Mouse (Mus musculus): ENCODE results near the gene Plin2. TPM values are rescaled to one million over a fixed set of nuclear protein-coding genes. Genes with fewer than 3 reads are reported as not detected.
"Not testable (repeated sequence)": the region's sequence is repeated elsewhere in the genome, so short reads cannot be mapped to it uniquely, and the experiment has no call there.

Plin2 gene
- polyA plus RNA-seq, 1 experiment from 2014 or later: 71.8 TPM

DNA sequence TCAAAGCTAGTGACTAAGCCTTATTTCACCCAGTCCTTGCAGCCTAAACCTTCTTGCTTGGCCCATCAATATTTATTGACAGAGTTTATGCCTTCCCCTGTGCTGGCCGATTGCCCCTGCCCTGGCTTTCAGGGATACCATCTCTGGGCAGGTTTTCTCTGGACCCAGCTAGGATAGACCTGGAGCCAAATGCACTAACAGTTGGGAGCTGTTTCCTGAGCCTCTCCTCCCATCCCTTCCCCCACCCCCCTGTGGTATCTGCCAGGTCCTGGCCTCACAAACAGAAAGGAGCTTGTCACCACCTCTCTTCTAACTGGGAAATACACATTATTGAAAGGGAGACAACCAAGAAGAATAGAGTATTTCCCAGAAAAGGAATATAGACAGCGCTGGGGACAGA is 12.0 kb upstream of the Plin2 start:
- no peak for ATAC-seq (ENCODE audit: insufficient number of reproducible peaks, low FRiP score, low TSS enrichment, low read depth)
- no peaks in the 10 kb centered on the region for H3K4me1 ChIP-seq
- H3K4me2 ChIP-seq (replicated peaks): no peak overlapping the region
- H3K4me3 ChIP-seq (replicated peaks): no peak overlapping the region
- no peaks in the 10 kb centered on the region for H3K9me3 ChIP-seq (replicated peaks)
- no peaks in the 10 kb centered on the region for H3K36me3 ChIP-seq
- H3K9ac ChIP-seq: no peak overlapping the region
- H3K27me3 ChIP-seq: no peaks in the 10 kb centered on the region
- no peak overlapping the region for H3K27ac ChIP-seq (replicated peaks)
- 73% methylated on average over 2 of the region's 2 CpGs for WGBS

DNA sequence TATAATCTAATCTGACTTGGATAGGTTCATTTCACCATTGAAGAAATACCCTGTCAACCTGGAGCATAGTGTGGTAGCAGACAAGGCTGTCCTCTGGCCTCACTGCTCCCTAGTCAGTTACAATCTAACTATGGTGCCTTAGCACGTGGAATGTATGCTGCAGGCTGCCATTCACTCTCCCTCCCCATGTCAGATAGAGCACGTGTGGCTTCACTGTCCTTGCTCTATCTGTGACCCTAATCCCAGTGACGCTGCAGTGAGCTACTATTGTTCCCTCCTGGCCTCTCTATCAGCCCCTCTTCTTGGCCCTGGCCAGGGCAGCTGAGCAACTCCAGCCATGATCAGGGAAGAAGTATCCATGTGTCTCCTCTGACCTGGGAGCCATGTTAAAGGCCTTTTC is 11.6 kb upstream of the Plin2 start:
- WGBS: 36% methylated on average over 3 of the region's 3 CpGs
- Histone ChIP-seq H3K36me3 (no peaks in the 10 kb centered on the region), H3K27ac (replicated peaks) (no peak overlapping the region), H3K9ac (no peak overlapping the region), H3K27me3 (no peaks in the 10 kb centered on the region), H3K4me3 (replicated peaks) (no peak overlapping the region), H3K4me1 (no peaks in the 10 kb centered on the region), H3K9me3 (replicated peaks) (no peaks in the 10 kb centered on the region), H3K4me2 (replicated peaks) (no peak overlapping the region)
- no peak for ATAC-seq (ENCODE audit: insufficient number of reproducible peaks, low FRiP score, low TSS enrichment, low read depth)

DNA sequence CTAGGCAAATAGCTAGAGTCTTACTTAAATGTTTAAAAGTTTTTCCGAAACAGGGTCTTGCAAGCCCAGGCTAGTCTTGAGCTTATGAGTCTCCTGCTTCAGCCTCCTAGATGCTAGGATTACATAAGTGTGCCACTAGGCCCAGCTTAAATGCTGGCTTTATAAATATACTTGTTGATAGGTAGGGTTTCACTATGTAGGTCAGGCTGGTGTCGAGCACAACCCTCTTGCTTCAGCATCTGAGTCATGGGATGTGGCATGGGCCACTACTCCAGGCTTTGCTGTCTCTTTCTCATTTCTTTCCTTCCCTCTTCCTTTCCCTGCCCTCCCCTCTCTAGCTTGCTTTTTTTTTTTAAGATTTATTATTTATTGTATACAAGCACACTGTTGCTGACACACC is 9.8 kb upstream of the Plin2 start:
- no peaks in the 10 kb centered on the region for H3K36me3 ChIP-seq
- WGBS: 85% methylated on average over 2 of the region's 2 CpGs
- ATAC-seq (ENCODE audit: insufficient number of reproducible peaks, low FRiP score, low TSS enrichment, low read depth): no peak
- no peak overlapping the region for H3K27ac ChIP-seq (replicated peaks)
- H3K4me3 ChIP-seq (replicated peaks): no peak overlapping the region
- no peaks in the 10 kb centered on the region for H3K9me3 ChIP-seq (replicated peaks)
- no peak overlapping the region for H3K9ac ChIP-seq
- H3K27me3 ChIP-seq: no peaks in the 10 kb centered on the region
- no peaks in the 10 kb centered on the region for H3K4me1 ChIP-seq
- no peak overlapping the region for H3K4me2 ChIP-seq (replicated peaks)

DNA sequence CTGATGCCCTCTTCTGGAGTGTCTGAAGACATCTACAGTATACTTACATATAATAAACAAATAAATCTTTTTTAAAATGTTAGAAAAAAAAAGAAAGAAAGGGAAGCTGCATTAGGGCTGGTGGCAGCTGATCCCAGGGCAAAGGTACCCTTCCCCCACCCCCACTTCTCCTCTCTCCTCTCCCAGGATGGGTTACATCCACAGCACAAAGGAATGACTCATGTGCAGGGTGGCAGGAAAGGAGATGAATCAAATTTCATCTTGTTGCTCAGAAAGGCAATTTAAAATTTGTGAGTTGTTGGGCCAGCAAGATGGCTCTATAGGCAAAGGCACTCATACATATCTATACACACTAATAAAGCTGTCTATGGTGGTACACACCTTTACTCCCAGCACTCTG is 6.9 kb upstream of the Plin2 start:
- no peak overlapping the region for H3K4me3 ChIP-seq (replicated peaks)
- no peaks in the 10 kb centered on the region for H3K27me3 ChIP-seq
- H3K27ac ChIP-seq (replicated peaks): no peak overlapping the region
- H3K9me3 ChIP-seq (replicated peaks): no peaks in the 10 kb centered on the region
- no peak overlapping the region for H3K4me2 ChIP-seq (replicated peaks)
- no peak overlapping the region for H3K9ac ChIP-seq
- no peak for ATAC-seq (ENCODE audit: insufficient number of reproducible peaks, low FRiP score, low TSS enrichment, low read depth)
- H3K36me3 ChIP-seq: no peaks in the 10 kb centered on the region
- no peaks in the 10 kb centered on the region for H3K4me1 ChIP-seq

DNA sequence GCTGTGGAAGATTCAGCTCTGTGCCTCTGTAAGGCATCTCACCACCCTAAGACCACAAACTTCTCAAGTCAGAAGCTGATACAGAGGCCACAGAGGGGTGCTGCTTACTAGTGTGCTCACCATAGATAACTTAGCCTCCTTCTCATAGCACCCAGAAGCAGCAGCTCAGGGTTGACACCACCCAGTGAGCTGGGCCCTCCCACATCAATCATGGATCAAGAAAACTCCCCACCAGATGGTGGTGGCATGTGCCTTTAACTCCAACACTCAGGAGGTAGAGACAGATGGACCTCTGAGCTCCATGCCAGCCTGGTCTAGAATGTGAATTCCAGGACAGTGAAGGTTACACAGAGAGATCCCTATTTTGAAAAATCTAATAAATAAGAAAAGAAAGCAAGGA is 4.9 kb upstream of the Plin2 start:
- H3K4me2 ChIP-seq (replicated peaks); H3K27ac ChIP-seq (replicated peaks); H3K27me3 ChIP-seq; H3K4me1 ChIP-seq; H3K36me3 ChIP-seq; H3K4me3 ChIP-seq (replicated peaks); H3K9me3 ChIP-seq (replicated peaks); ATAC-seq (ENCODE audit: insufficient number of reproducible peaks, low FRiP score, low TSS enrichment, low read depth); H3K9ac ChIP-seq: not testable (repeated sequence)

DNA sequence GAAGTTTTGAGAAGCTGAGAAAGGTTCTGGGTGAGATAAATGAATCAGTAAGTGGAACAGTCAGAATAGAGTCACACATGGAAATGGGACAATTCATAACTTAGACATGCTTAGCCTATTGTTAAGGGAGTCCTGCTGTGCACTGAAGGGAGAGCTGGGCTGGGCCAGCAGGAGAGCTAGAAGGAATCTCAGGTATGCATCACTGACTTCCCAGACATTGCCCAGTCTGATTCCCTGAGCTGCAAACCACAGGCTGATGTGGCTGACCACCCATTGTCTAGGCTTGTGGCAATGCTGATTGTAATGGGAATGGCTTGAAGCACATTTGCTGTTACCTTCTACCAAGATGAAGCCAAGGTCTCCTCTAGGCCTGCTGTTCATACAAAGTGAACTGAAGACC is 4.3 kb upstream of the Plin2 start:
- not testable (repeated sequence) for H3K9ac ChIP-seq; H3K36me3 ChIP-seq; H3K27ac ChIP-seq (replicated peaks); H3K4me2 ChIP-seq (replicated peaks); H3K27me3 ChIP-seq; H3K4me3 ChIP-seq (replicated peaks); H3K9me3 ChIP-seq (replicated peaks); H3K4me1 ChIP-seq; ATAC-seq (ENCODE audit: insufficient number of reproducible peaks, low FRiP score, low TSS enrichment, low read depth)

DNA sequence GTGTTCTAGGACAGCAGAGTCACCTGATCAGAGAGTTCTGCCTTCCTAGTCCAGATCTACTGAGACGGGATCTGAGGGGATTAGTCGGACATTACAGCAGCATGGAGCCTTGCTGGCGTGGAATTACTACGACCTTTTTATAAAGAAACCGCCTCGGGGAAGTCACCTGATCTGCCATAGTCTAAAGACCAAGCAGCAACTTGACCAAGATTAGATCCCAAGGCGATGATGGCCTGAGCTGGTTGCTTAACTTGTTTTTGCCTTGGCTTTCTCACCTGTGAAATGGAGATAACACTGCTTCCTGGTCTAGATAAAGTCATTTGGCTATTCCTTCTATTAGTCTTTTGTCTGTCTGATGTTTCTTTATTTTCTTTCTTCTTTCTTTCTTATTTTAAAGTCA is 2.6 kb upstream of the Plin2 start:
- 54% methylated on average over 7 of the region's 7 CpGs for WGBS
- Histone ChIP-seq H3K27me3 (no peaks in the 10 kb centered on the region), H3K36me3 (peaks cover 10% of the 10 kb centered on the region), H3K9ac (no peak overlapping the region), H3K4me3 (replicated peaks) (no peak overlapping the region), H3K4me1 (peaks cover 18% of the 10 kb centered on the region), H3K27ac (replicated peaks) (no peak overlapping the region), H3K9me3 (replicated peaks) (no peaks in the 10 kb centered on the region), H3K4me2 (replicated peaks) (no peak overlapping the region)
- no peak for ATAC-seq (ENCODE audit: insufficient number of reproducible peaks, low FRiP score, low TSS enrichment, low read depth)

DNA sequence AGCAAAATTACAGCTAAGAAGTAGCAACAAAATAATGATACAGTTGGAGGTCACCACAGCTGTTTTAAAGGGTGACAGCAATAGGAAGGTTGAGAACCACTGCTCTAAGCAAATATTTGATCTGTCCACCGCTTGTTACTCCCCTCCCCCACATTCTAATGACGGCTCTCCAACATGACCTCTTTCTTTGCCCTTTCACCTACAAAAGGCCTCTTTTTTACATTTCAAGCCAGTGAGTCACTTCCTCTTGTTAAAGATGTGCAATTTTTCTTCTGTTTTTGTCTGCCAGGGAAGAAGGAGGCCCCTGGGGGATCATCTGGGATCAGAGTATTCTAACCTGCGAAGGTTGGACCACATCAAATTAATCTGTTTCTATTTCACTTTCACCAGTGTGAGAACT is 1.9 kb upstream of the Plin2 start:
- no peak overlapping the region for H3K9ac ChIP-seq
- no peaks in the 10 kb centered on the region for H3K9me3 ChIP-seq (replicated peaks)
- H3K4me3 ChIP-seq (replicated peaks): no peak overlapping the region
- H3K4me1 ChIP-seq: peaks cover 18% of the 10 kb centered on the region
- WGBS: 35% methylated on average over 3 of the region's 3 CpGs
- no peaks in the 10 kb centered on the region for H3K27me3 ChIP-seq
- no peak overlapping the region for H3K27ac ChIP-seq (replicated peaks)
- ATAC-seq (ENCODE audit: insufficient number of reproducible peaks, low FRiP score, low TSS enrichment, low read depth): no peak
- no peak overlapping the region for H3K4me2 ChIP-seq (replicated peaks)
- peaks cover 11% of the 10 kb centered on the region for H3K36me3 ChIP-seq

DNA sequence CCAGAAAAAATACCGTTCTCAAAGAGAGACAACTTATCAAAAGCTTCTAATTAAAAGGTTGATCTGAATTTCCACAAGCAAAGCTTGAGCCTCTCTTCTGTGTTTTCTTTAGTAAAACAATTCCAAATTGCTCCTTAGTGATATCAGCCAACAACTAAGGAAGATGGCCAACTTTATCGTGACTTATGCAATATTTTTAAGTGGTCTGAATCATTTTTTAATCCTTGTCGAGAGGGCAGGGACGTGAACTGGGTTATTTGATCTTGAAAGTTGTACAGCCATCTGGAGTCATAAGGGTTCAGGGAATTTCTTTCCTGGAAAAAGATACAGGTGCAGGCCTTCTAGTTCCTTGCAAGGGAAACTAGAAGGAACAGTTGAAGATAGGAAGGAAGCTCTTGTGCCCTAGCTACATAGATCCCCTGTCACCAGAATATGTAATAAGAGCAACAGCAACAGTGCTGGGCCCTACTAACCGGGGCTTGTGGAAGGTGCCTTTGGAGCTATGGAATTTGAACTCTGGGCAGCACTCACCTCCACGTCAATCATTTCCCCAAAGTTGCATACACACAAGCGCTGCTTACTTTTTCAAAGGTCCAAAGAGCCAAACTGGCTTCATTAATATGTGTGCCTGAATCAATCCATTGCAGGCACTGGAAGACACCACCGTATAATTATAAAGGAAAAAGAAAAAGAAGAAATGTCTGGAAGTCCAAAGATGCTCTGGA is 884 bp upstream of the Plin2 start:
- Histone ChIP-seq H3K4me3 (replicated peaks) (no peak overlapping the region), H3K9ac (no peak overlapping the region), H3K4me1 (peaks cover 18% of the 10 kb centered on the region), H3K9me3 (replicated peaks) (no peaks in the 10 kb centered on the region), H3K27ac (replicated peaks) (no peak overlapping the region), H3K4me2 (replicated peaks) (peak overlapping the region; percentile 77; the same call in 1 of the 2 replicates), H3K27me3 (no peaks in the 10 kb centered on the region), H3K36me3 (peaks cover 11% of the 10 kb centered on the region)
- WGBS: 69% methylated on average over 8 of the region's 8 CpGs
- no peak for ATAC-seq (ENCODE audit: insufficient number of reproducible peaks, low FRiP score, low TSS enrichment, low read depth)

DNA sequence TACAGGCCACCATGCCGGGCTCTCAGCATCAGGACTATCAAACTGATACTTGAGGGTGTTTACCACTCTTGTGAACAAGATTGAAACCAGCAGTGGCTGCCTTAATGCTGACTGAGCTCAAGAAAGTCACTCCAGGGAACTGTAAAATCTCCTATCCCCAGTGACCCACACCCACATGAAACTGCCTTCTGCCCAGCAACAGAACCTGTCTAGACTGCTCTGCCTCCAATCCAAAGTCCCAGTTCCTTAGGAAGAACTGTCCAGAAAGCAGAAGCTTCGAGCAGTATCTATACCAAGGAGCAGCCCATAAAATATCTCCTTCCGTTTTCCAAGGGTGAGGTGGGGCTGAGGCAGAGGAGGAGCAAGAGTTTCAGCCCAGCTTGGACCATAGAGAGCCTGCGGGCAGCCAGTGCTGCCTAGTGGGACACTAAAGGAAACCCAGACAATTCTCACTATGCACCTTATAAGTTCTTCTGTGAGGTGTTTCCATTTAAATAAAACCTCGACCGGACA is 563 bp downstream of the Plin2 start:
- Histone ChIP-seq H3K27ac (replicated peaks) (peak overlapping the region; percentile 74), H3K36me3 (peaks cover 11% of the 10 kb centered on the region), H3K9ac (peak overlapping the region; percentile 56), H3K4me3 (replicated peaks) (peak overlapping the region; percentile 60), H3K4me1 (peaks cover 18% of the 10 kb centered on the region), H3K4me2 (replicated peaks) (peak overlapping the region; percentile 77)
- not testable (repeated sequence) for H3K27me3 ChIP-seq; H3K9me3 ChIP-seq (replicated peaks)
- 7% methylated on average over 6 of the region's 6 CpGs for WGBS
- peak; percentile 74; the same call in 1 of the 2 replicates for ATAC-seq (ENCODE audit: insufficient number of reproducible peaks, low FRiP score, low TSS enrichment, low read depth)

DNA sequence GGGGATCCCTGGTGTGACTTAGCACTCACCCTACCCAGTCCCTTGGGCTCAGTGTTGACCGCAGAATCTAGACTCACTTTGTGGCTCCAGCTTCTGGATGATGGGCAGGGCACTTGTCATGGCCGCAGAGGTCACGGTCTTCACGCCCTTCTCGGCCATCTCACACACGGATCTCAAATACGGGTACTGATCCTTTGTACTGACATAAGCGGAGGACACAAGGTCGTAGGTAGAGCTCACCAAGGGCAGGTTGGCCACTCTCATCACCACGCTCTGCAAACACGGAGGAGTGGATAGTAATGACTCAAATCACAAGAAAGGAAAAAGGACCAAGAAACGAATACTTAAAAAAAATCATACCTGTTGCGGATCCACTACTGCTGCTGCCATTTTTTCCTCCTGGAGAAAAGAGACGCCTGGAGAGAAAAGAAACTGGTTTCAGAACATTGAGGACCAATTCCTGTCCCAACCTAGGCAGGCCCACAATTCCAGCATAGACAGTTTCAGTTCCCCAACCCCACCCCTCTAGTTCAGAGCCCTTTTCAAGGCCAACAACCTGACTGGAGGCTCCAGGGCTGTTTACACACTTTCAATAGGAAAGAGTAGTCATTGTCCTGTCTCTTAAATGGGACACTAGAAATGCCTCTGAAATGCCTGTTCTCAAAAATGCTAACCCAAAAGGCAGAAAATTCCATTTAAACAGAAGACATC is 1.4 kb downstream of the Plin2 start:
- H3K9me3 ChIP-seq (replicated peaks): no peaks in the 10 kb centered on the region
- ATAC-seq (ENCODE audit: insufficient number of reproducible peaks, low FRiP score, low TSS enrichment, low read depth): no peak
- H3K27me3 ChIP-seq: no peaks in the 10 kb centered on the region
- peaks cover 18% of the 10 kb centered on the region for H3K4me1 ChIP-seq
- peak overlapping the region; percentile 60 for H3K4me3 ChIP-seq (replicated peaks)
- 0 out of 2 replicates have a peak overlapping the region, but pooled peaks have one; percentile 44 for H3K27ac ChIP-seq (replicated peaks)
- H3K4me2 ChIP-seq (replicated peaks): peak overlapping the region; percentile 77
- peaks cover 19% of the 10 kb centered on the region for H3K36me3 ChIP-seq
- no peak overlapping the region for H3K9ac ChIP-seq
- WGBS: 92% methylated on average over 14 of the region's 14 CpGs

DNA sequence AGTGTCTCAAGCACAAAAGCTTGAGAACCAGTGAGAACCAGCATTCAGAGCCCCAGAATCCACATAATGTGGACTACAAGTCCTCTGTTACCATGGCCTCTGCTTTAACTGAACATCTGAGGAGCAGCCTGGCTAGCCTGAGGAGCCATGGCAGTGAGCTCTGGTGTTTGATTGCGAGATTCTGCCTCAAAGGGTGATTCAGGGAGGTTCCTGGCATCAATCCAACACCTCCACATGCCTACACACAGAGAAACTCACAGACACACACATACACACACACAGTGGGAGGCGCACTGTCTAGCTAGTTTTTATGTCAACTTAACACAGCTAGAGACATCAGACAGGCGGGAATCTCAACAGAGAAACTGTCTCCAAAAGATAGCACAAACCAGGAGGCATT is 4.3 kb downstream of the Plin2 start:
- Histone ChIP-seq H3K4me2 (replicated peaks) (no peak overlapping the region), H3K9me3 (replicated peaks) (no peaks in the 10 kb centered on the region), H3K36me3 (peaks cover 32% of the 10 kb centered on the region), H3K4me3 (replicated peaks) (no peak overlapping the region), H3K4me1 (peaks cover 18% of the 10 kb centered on the region), H3K27ac (replicated peaks) (no peak overlapping the region), H3K9ac (no peak overlapping the region), H3K27me3 (no peaks in the 10 kb centered on the region)
- 67% methylated on average over 3 of the region's 3 CpGs for WGBS
- ATAC-seq (ENCODE audit: insufficient number of reproducible peaks, low FRiP score, low TSS enrichment, low read depth): no peak
